Mouse (Mus musculus) lung, postnatal 0 days (tissue): ENCODE results near the gene Itgb6. TPM values are rescaled to one million over a fixed set of nuclear protein-coding genes. Genes with fewer than 3 reads are reported as not detected.
A peak's percentile ranks its signal among the peaks of the same experiment; 100 is the strongest.

ENCODE experiments used
- ATAC-seq: fragments of 200-750 bp; cut with Nextera tagmentation; 2 replicates; pipeline ENCODE4 v1.8.0; 2017; ENCODE audit warnings: moderate library complexity
- DNase-seq: peaks from one replicate; pipeline ENCODE4 v3.0.0-alpha.2; 2016; ENCODE audit warnings: low spot score
- H3K27ac ChIP-seq: fragments of 300-500 bp; sonication (generic); 2 replicates; pipeline ENCODE4 v1.5.1; 2014; ENCODE audit warnings: antibody characterized with exemption, mild to moderate bottlenecking, low read length, mixed read lengths
- H3K27me3 ChIP-seq: fragments of 300-500 bp; sonication (generic); replicated peaks from 2 replicates; pipeline ENCODE4 v1.6.1; 2014; ENCODE audit warnings: low read length, mixed read lengths; ENCODE audit not compliant: insufficient read depth
- H3K36me3 ChIP-seq: fragments of 300-500 bp; sonication (generic); 2 replicates; pipeline ENCODE4 v1.6.1; 2014; ENCODE audit warnings: low read length, mixed read lengths; ENCODE audit not compliant: insufficient read depth
- H3K4me1 ChIP-seq: fragments of 300-500 bp; sonication (generic); 2 replicates; pipeline ENCODE4 v1.6.1; 2014; ENCODE audit warnings: antibody characterized with exemption, low read depth, low read length, mixed read lengths; ENCODE audit not compliant: insufficient read depth
- H3K4me2 ChIP-seq: fragments of 300-500 bp; sonication (generic); replicated peaks from 2 replicates; pipeline ENCODE4 v1.6.1; 2014; ENCODE audit warnings: low read depth, mild to moderate bottlenecking, low read length, moderate library complexity, mixed read lengths
- H3K4me3 ChIP-seq: fragments of 300-500 bp; sonication (generic); 2 replicates; pipeline ENCODE4 v1.5.1; 2014; ENCODE audit warnings: low read depth, low read length
- H3K9ac ChIP-seq: fragments of 300-500 bp; sonication (generic); replicated peaks from 2 replicates; pipeline ENCODE4 v1.6.1; 2014; ENCODE audit warnings: low read depth, mild to moderate bottlenecking
- H3K9me3 ChIP-seq: fragments of 300-500 bp; sonication (generic); 2 replicates; pipeline ENCODE4 v1.6.1; 2016; ENCODE audit warnings: low read length, mixed read lengths
- CTCF ChIP-seq: IDR thresholded peaks from 2 replicates; pipeline ENCODE4 v1.5.1; 2016; ENCODE audit warnings: antibody characterized with exemption, mild to moderate bottlenecking
- EP300 ChIP-seq: IDR thresholded peaks from 2 replicates; pipeline ENCODE4 v1.6.1; 2016; ENCODE audit warnings: antibody characterized with exemption, mild to moderate bottlenecking, control low read depth
- WGBS: fragments of 180-500 bp; shearing (Covaris S2); extraction: QIAGEN DNeasy Blood & Tissue Kit; methylation state at CpG from one replicate; pipeline ENCODE4 v1.1.7; 2014; 5-methylcytosine and 5-hydroxymethylcytosine counted together
- polyA plus RNA-seq: library from polyadenylated mRNA; unstranded; fragments of >200 nt; fragmentation: Nextera tagmentation; extraction: Ambion mirVana; gene quantifications from 2 replicates; pipeline ENCODE4 v1.2.1, GENCODE M21; 2015

The Itgb6 gene
- polyA plus RNA-seq, 1 experiment from 2014 or later: 19.2 TPM

GRCm38 (mm10) chr2:60747590-60747989 lies 25.1 kb upstream of the Itgb6 start:
- no peaks in the 10 kb centered on the region for H3K4me1 ChIP-seq
- no peaks in the 10 kb centered on the region for H3K27me3 ChIP-seq
- no peaks in the 10 kb centered on the region for H3K9me3 ChIP-seq
- H3K4me2 ChIP-seq: no peak overlapping the region
- no peak overlapping the region for H3K4me3 ChIP-seq
- DNase-seq (peak; percentile 76), ATAC-seq (peak; percentile 88)
- TF ChIP-seq EP300 (no peak; the same call in 1 of the 2 replicates), CTCF (peak; percentile 47)
- 32% methylated on average over 3 of the region's 3 CpGs for WGBS
- no peak overlapping the region for H3K27ac ChIP-seq
- no peaks in the 10 kb centered on the region for H3K36me3 ChIP-seq
- no peak overlapping the region for H3K9ac ChIP-seq

- WGBS: 48% methylated on average over 3 of the region's 3 CpGs
Observed at GRCm38 (mm10) chr2:60744674-60745073, 22.2 kb upstream of the Itgb6 start.

GRCm38 (mm10) chr2:60739389-60740137 lies 17.1 kb upstream of the Itgb6 start:
- Histone ChIP-seq H3K27ac (no peak overlapping the region), H3K9ac (no peak overlapping the region), H3K9me3 (no peaks in the 10 kb centered on the region), H3K4me2 (no peak overlapping the region), H3K4me3 (no peak overlapping the region), H3K36me3 (no peaks in the 10 kb centered on the region), H3K4me1 (no peaks in the 10 kb centered on the region), H3K27me3 (no peaks in the 10 kb centered on the region)
- WGBS: 41% methylated on average over 10 of the region's 10 CpGs
- TF ChIP-seq EP300: no peak
- no peak for TF ChIP-seq CTCF
- ATAC-seq (no peak; the same call in 1 of the 2 replicates), DNase-seq (no peak)

More at GRCm38 (mm10) chr2:60744674-60745073, 22.2 kb upstream of the Itgb6 start:
- DNase-seq (peak; percentile 38), ATAC-seq (no peak)
- Histone ChIP-seq H3K9me3 (no peaks in the 10 kb centered on the region), H3K4me1 (no peaks in the 10 kb centered on the region), H3K36me3 (no peaks in the 10 kb centered on the region), H3K27ac (no peak overlapping the region), H3K27me3 (no peaks in the 10 kb centered on the region), H3K9ac (no peak overlapping the region), H3K4me3 (no peak overlapping the region), H3K4me2 (no peak overlapping the region)
- TF ChIP-seq EP300 (no peak), CTCF (no peak)

- WGBS: 57% methylated on average over 6 of the region's 6 CpGs
- peaks cover 4% of the 10 kb centered on the region; the same call in 1 of the 2 replicates for H3K4me1 ChIP-seq
- H3K9me3 ChIP-seq: no peaks in the 10 kb centered on the region
- ATAC-seq (no peak), DNase-seq (no peak)
- TF ChIP-seq CTCF (peak; percentile 48), EP300 (no peak)
- H3K9ac ChIP-seq: no peak overlapping the region
- no peaks in the 10 kb centered on the region for H3K27me3 ChIP-seq
- no peaks in the 10 kb centered on the region for H3K36me3 ChIP-seq
- H3K27ac ChIP-seq: no peak overlapping the region
- no peak overlapping the region for H3K4me3 ChIP-seq
- no peak overlapping the region for H3K4me2 ChIP-seq
Observed at GRCm38 (mm10) chr2:60730929-60731328, 8.5 kb upstream of the Itgb6 start.

- DNase-seq: no peak
- H3K9ac ChIP-seq: no peak overlapping the region
- WGBS: 21% methylated on average over 3 of the region's 3 CpGs
- H3K4me1 ChIP-seq: peaks cover 4% of the 10 kb centered on the region; the same call in 1 of the 2 replicates
- no peak overlapping the region for H3K27ac ChIP-seq
- ATAC-seq: 0 out of 2 replicates have a peak, but pooled peaks have one; percentile 19
- H3K36me3 ChIP-seq: no peaks in the 10 kb centered on the region
- no peak overlapping the region for H3K4me3 ChIP-seq
- no peaks in the 10 kb centered on the region for H3K9me3 ChIP-seq
- H3K4me2 ChIP-seq: no peak overlapping the region
- H3K27me3 ChIP-seq: no peaks in the 10 kb centered on the region
- TF ChIP-seq EP300: no peak
- no peak for TF ChIP-seq CTCF
Observed at GRCm38 (mm10) chr2:60730024-60730423, 7.6 kb upstream of the Itgb6 start.

- ATAC-seq (no peak), DNase-seq (no peak)
- Histone ChIP-seq H3K27me3 (no peaks in the 10 kb centered on the region), H3K4me1 (peaks cover 4% of the 10 kb centered on the region; the same call in 1 of the 2 replicates), H3K9ac (no peak overlapping the region), H3K36me3 (no peaks in the 10 kb centered on the region), H3K4me3 (no peak overlapping the region), H3K27ac (no peak overlapping the region), H3K9me3 (no peaks in the 10 kb centered on the region), H3K4me2 (no peak overlapping the region)
- 62% methylated on average over 10 of the region's 10 CpGs for WGBS
- TF ChIP-seq CTCF: no peak
- no peak for TF ChIP-seq EP300
Observed at GRCm38 (mm10) chr2:60728902-60729585, 6.6 kb upstream of the Itgb6 start.
